Mouse (Mus musculus) heart, embryonic 10.5 days (tissue): ENCODE measurements at regions not wholly inside any gene's neighbourhood (a gene's known extent, or its start where the extent isn't known, plus 50 kb on each side); places are given as distances from the start of the nearest gene placed in this dataset.

Source experiments
- DNase-seq: peaks from one replicate; pipeline ENCODE4 v3.0.0-alpha.2; 2017; ENCODE audit warnings: low spot score
- H3K27ac ChIP-seq: fragments of 300-500 bp; sonication (generic); 2 replicates; pipeline ENCODE4 v1.5.1; 2016; ENCODE audit warnings: mild to moderate bottlenecking
- H3K27me3 ChIP-seq: fragments of 300-500 bp; sonication (generic); 2 replicates; pipeline ENCODE4 v1.6.1; 2016; ENCODE audit warnings: mild to moderate bottlenecking; ENCODE audit not compliant: poor library complexity, insufficient read depth, severe bottlenecking
- H3K36me3 ChIP-seq: fragments of 300-500 bp; sonication (generic); 2 replicates; pipeline ENCODE4 v1.6.1; 2016; ENCODE audit warnings: mild to moderate bottlenecking, moderate library complexity
- H3K4me1 ChIP-seq: fragments of 300-500 bp; sonication (generic); 2 replicates; pipeline ENCODE4 v1.6.1; 2016; ENCODE audit warnings: mild to moderate bottlenecking
- H3K4me3 ChIP-seq: fragments of 300-500 bp; sonication (generic); 2 replicates; pipeline ENCODE4 v1.5.1; 2016; ENCODE audit warnings: mild to moderate bottlenecking, moderate library complexity
- H3K9me3 ChIP-seq: fragments of 300-500 bp; sonication (generic); 2 replicates; pipeline ENCODE4 v1.6.1; 2016; ENCODE audit warnings: mild to moderate bottlenecking, moderate library complexity
- WGBS: fragments of 180-500 bp; shearing (Covaris S2); methylation state at CpG from one replicate; pipeline ENCODE4 v1.1.7; 2016; 5-methylcytosine and 5-hydroxymethylcytosine counted together

- WGBS, result 79% methylated on average over 5 of the region's 5 CpGs
These were observed 208.5 kb upstream of the Mkln1 start for GRCm38 (mm10) chr6:31190070-31190469.

GRCm38 (mm10) chr6:31190628-31191373, 207.7 kb upstream of the Mkln1 start:
- Histone ChIP-seq H3K27ac (no peak overlapping the region), H3K9me3 (no peaks in the 10 kb centered on the region), H3K4me3 (no peak overlapping the region), H3K27me3 (no peaks in the 10 kb centered on the region), H3K4me1 (peaks cover 38% of the 10 kb centered on the region), H3K36me3 (no peaks in the 10 kb centered on the region)
- DNase-seq, result no peak
- 48% methylated on average over 5 of the region's 5 CpGs for WGBS

More at GRCm38 (mm10) chr6:31190070-31190469, 208.5 kb upstream of the Mkln1 start:
- Histone ChIP-seq H3K4me3 (no peak overlapping the region), H3K27ac (no peak overlapping the region), H3K9me3 (no peaks in the 10 kb centered on the region), H3K27me3 (no peaks in the 10 kb centered on the region), H3K4me1 (peaks cover 33% of the 10 kb centered on the region), H3K36me3 (no peaks in the 10 kb centered on the region)
- DNase-seq, result no peak

- Histone ChIP-seq H3K4me1 (peaks cover 43% of the 10 kb centered on the region), H3K27ac (peak overlapping the region; percentile 53), H3K36me3 (no peaks in the 10 kb centered on the region), H3K9me3 (no peaks in the 10 kb centered on the region), H3K4me3 (no peak overlapping the region), H3K27me3 (no peaks in the 10 kb centered on the region)
- 78% methylated on average over 14 of the region's 14 CpGs for WGBS
- no peak for DNase-seq
These were observed 207.0 kb upstream of the Mkln1 start for GRCm38 (mm10) chr6:31191577-31191976.

- no peaks in the 10 kb centered on the region for H3K9me3 ChIP-seq
- no peak for DNase-seq
- H3K4me1 ChIP-seq, result peaks cover 43% of the 10 kb centered on the region
- H3K36me3 ChIP-seq, result no peaks in the 10 kb centered on the region
- 82% methylated on average over 4 of the region's 4 CpGs for WGBS
- no peak overlapping the region for H3K4me3 ChIP-seq
- H3K27ac ChIP-seq, result peak overlapping the region; percentile 65; the same call in 1 of the 2 replicates
- H3K27me3 ChIP-seq, result no peaks in the 10 kb centered on the region
These were observed 206.3 kb upstream of the Mkln1 start for GRCm38 (mm10) chr6:31192197-31192596.

- WGBS, result 48% methylated on average over 5 of the region's 5 CpGs
- peak overlapping the region; percentile 65; the same call in 1 of the 2 replicates for H3K27ac ChIP-seq
- no peaks in the 10 kb centered on the region for H3K36me3 ChIP-seq
- no peak for DNase-seq
- peaks cover 46% of the 10 kb centered on the region for H3K4me1 ChIP-seq
- H3K9me3 ChIP-seq, result no peaks in the 10 kb centered on the region
- H3K4me3 ChIP-seq, result no peak overlapping the region
- no peaks in the 10 kb centered on the region for H3K27me3 ChIP-seq
These were observed 205.3 kb upstream of the Mkln1 start for GRCm38 (mm10) chr6:31193202-31193601.

- Histone ChIP-seq H3K4me3 (no peak overlapping the region), H3K9me3 (no peaks in the 10 kb centered on the region), H3K36me3 (no peaks in the 10 kb centered on the region), H3K27me3 (no peaks in the 10 kb centered on the region), H3K27ac (no peak overlapping the region), H3K4me1 (peaks cover 34% of the 10 kb centered on the region)
- no peak for DNase-seq
- WGBS, result 68% methylated on average over 4 of the region's 4 CpGs
These were observed 200.8 kb upstream of the Mkln1 start for GRCm38 (mm10) chr6:31197631-31198338.

- no peak overlapping the region for H3K4me3 ChIP-seq
- H3K36me3 ChIP-seq, result no peaks in the 10 kb centered on the region
- no peaks in the 10 kb centered on the region for H3K27me3 ChIP-seq
- H3K27ac ChIP-seq, result no peak overlapping the region
- 58% methylated on average over 8 of the region's 8 CpGs for WGBS
- peaks cover 28% of the 10 kb centered on the region for H3K4me1 ChIP-seq
- no peak for DNase-seq
- no peaks in the 10 kb centered on the region for H3K9me3 ChIP-seq
These were observed 200.2 kb upstream of the Mkln1 start for GRCm38 (mm10) chr6:31198340-31198739.

GRCm38 (mm10) chr6:31200705-31201104, 197.8 kb upstream of the Mkln1 start:
- no peak overlapping the region for H3K4me3 ChIP-seq
- H3K27me3 ChIP-seq, result no peaks in the 10 kb centered on the region
- no peak overlapping the region for H3K27ac ChIP-seq
- no peak for DNase-seq
- no peaks in the 10 kb centered on the region for H3K9me3 ChIP-seq
- WGBS, result 79% methylated on average over 3 of the region's 3 CpGs
- no peaks in the 10 kb centered on the region for H3K36me3 ChIP-seq
- peaks cover 11% of the 10 kb centered on the region for H3K4me1 ChIP-seq

GRCm38 (mm10) chr6:31201375-31201972, 197.1 kb upstream of the Mkln1 start:
- Histone ChIP-seq H3K4me3 (no peak overlapping the region), H3K4me1 (peaks cover 5% of the 10 kb centered on the region), H3K27ac (no peak overlapping the region), H3K9me3 (no peaks in the 10 kb centered on the region), H3K36me3 (no peaks in the 10 kb centered on the region), H3K27me3 (no peaks in the 10 kb centered on the region)
- no peak for DNase-seq
- WGBS, result 79% methylated on average over 4 of the region's 4 CpGs

GRCm38 (mm10) chr6:31202594-31202993, 195.9 kb upstream of the Mkln1 start:
- H3K4me1 ChIP-seq, result peaks cover 5% of the 10 kb centered on the region; the same call in 1 of the 2 replicates
- H3K27ac ChIP-seq, result no peak overlapping the region
- no peaks in the 10 kb centered on the region for H3K9me3 ChIP-seq
- H3K36me3 ChIP-seq, result no peaks in the 10 kb centered on the region
- H3K4me3 ChIP-seq, result no peak overlapping the region
- DNase-seq, result no peak
- no peaks in the 10 kb centered on the region for H3K27me3 ChIP-seq

- Histone ChIP-seq H3K27ac (no peak overlapping the region), H3K9me3 (no peaks in the 10 kb centered on the region), H3K4me3 (no peak overlapping the region), H3K27me3 (no peaks in the 10 kb centered on the region), H3K4me1 (no peaks in the 10 kb centered on the region), H3K36me3 (no peaks in the 10 kb centered on the region)
- WGBS, result 87% methylated on average over 3 of the region's 3 CpGs
- DNase-seq, result no peak
These were observed 194.1 kb upstream of the Mkln1 start for GRCm38 (mm10) chr6:31204434-31204833.

GRCm38 (mm10) chr6:31204839-31205238, 193.7 kb upstream of the Mkln1 start:
- WGBS, result 82% methylated on average over 4 of the region's 4 CpGs
- Histone ChIP-seq H3K4me1 (no peaks in the 10 kb centered on the region), H3K27ac (no peak overlapping the region), H3K27me3 (no peaks in the 10 kb centered on the region), H3K36me3 (no peaks in the 10 kb centered on the region), H3K4me3 (no peak overlapping the region), H3K9me3 (no peaks in the 10 kb centered on the region)
- no peak for DNase-seq

GRCm38 (mm10) chr6:31206106-31206505, 192.4 kb upstream of the Mkln1 start:
- no peak overlapping the region for H3K27ac ChIP-seq
- DNase-seq, result no peak
- 81% methylated on average over 7 of the region's 7 CpGs for WGBS

More at GRCm38 (mm10) chr6:31206106-31206505, 192.4 kb upstream of the Mkln1 start:
- Histone ChIP-seq H3K36me3 (no peaks in the 10 kb centered on the region), H3K9me3 (no peaks in the 10 kb centered on the region), H3K4me3 (no peak overlapping the region), H3K4me1 (no peaks in the 10 kb centered on the region), H3K27me3 (no peaks in the 10 kb centered on the region)
